Mouse (Mus musculus): ENCODE data around the gene Olfr582. TPM values are rescaled to one million over a fixed set of nuclear protein-coding genes. Genes with fewer than 3 reads are reported as not detected.

Gene Olfr582
- not detected in 2 replicates for polyA plus RNA-seq (2012; rRNA removed)

GRCm38 (mm10) chr7:103037724-103038123 is at the start of gene Olfr582:
Olfr582 (plus strand) TSS chr7:103038024.
- DNase-seq (ENCODE audit: low spot score), result no peak

DNA sequence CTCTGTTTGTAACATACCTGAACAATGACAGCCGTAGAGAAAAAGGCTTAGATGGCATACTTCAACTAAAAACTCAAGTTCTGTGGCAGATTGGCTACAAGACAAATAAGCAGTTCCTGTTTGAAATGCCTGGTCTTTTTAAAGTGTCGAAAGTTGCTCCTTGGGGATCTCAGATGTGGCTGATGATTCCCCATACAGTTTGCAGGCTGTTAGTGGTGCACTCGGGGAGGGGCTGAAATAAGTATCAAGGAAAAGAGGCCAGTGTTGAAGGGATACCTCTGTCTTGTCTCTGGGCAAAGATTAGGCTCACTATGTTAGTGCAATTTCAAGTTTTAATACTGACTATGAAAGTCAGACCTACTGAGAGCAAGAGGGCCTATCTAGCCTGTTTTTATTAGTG is 48.6 kb upstream of the Olfr582 start, which contains the start of gene Olfr578:
Olfr578 (minus strand) TSS at position 101 of the 400 bp plus-strand sequence.
- no peak for DNase-seq (ENCODE audit: low spot score)

GRCm38 (mm10) chr7:103051000-103051399 is 13.2 kb downstream of the Olfr582 start, which contains the start of gene Olfr583:
Olfr583 (plus strand) TSS chr7:103051300.
- no peak for DNase-seq (ENCODE audit: low spot score)

- DNase-seq (ENCODE audit: low spot score), result no peak
Observed at GRCm38 (mm10) chr7:103081585-103081984, 43.8 kb downstream of the Olfr582 start, which contains the start of gene Olfr584. Olfr584 (plus strand) TSS chr7:103081885.

Other genes starting within 250 kb of the Olfr582 start
- not detected in 2 replicates for gene Olfr564, start 234.5 kb upstream of the Olfr582 start, polyA plus RNA-seq (2012; rRNA removed)
- gene Olfr566, start 179.3 kb upstream of the Olfr582 start, polyA plus RNA-seq (2012; rRNA removed), result not detected in 2 replicates
- gene Olfr568, start 160.9 kb upstream of the Olfr582 start, polyA plus RNA-seq (2012; rRNA removed), result not detected in 2 replicates
- not detected in 2 replicates for gene Olfr569, start 147.1 kb upstream of the Olfr582 start, polyA plus RNA-seq (2012; rRNA removed)
- not detected in 2 replicates for gene Olfr570, start 143.4 kb upstream of the Olfr582 start, polyA plus RNA-seq (2012; rRNA removed)
- gene Olfr571, start 120.5 kb upstream of the Olfr582 start, polyA plus RNA-seq (2012; rRNA removed), result not detected in 2 replicates
- gene Olfr572, start 113.6 kb upstream of the Olfr582 start, polyA plus RNA-seq (2012; rRNA removed), result not detected in 2 replicates
- gene Olfr573-ps1, start 95.4 kb upstream of the Olfr582 start, polyA plus RNA-seq (2012; rRNA removed), result not detected in 2 replicates
- not detected in 2 replicates for gene Olfr574, start 89.6 kb upstream of the Olfr582 start, polyA plus RNA-seq (2012; rRNA removed)
- gene Olfr575, start 79.2 kb upstream of the Olfr582 start, polyA plus RNA-seq (2012; rRNA removed), result not detected in 2 replicates
- gene Olfr576, start 75.4 kb upstream of the Olfr582 start, polyA plus RNA-seq (2012; rRNA removed), result not detected in 2 replicates
- gene Olfr577, start 62.1 kb upstream of the Olfr582 start, polyA plus RNA-seq (2012; rRNA removed), result not detected in 2 replicates
- gene Olfr578, start 48.7 kb upstream of the Olfr582 start, polyA plus RNA-seq (2012; rRNA removed), result not detected in 2 replicates
- not detected in 2 replicates for gene Olfr583, start 13.3 kb downstream of the Olfr582 start, polyA plus RNA-seq (2012; rRNA removed)
- not detected in 2 replicates for gene Olfr584, start 43.9 kb downstream of the Olfr582 start, polyA plus RNA-seq (2012; rRNA removed)
- not detected in 2 replicates for gene Olfr585, start 59.7 kb downstream of the Olfr582 start, polyA plus RNA-seq (2012; rRNA removed)
- gene Olfr586, start 87.6 kb downstream of the Olfr582 start, polyA plus RNA-seq (2012; rRNA removed), result not detected in 2 replicates
- gene Olfr588-ps1, start 102.9 kb downstream of the Olfr582 start, polyA plus RNA-seq (2012; rRNA removed), result not detected in 2 replicates
- gene Olfr589, start 118.3 kb downstream of the Olfr582 start, polyA plus RNA-seq (2012; rRNA removed), result not detected in 2 replicates
- gene Olfr591, start 140.3 kb downstream of the Olfr582 start, polyA plus RNA-seq (2012; rRNA removed), result not detected in 2 replicates
- gene Olfr592, start 146.8 kb downstream of the Olfr582 start, polyA plus RNA-seq (2012; rRNA removed), result not detected in 2 replicates
- gene Olfr593, start 173.8 kb downstream of the Olfr582 start, polyA plus RNA-seq (2012; rRNA removed), result not detected in 2 replicates
- not detected in 2 replicates for gene Olfr594, start 179.0 kb downstream of the Olfr582 start, polyA plus RNA-seq (2012; rRNA removed)
- not detected in 2 replicates for gene Usp17ld, start 214.5 kb downstream of the Olfr582 start, polyA plus RNA-seq (2012; rRNA removed)